Mouse (Mus musculus) liver, adult 2 months (tissue): ENCODE data around the gene Tcf25. TPM values are rescaled to one million over a fixed set of nuclear protein-coding genes. Genes with fewer than 3 reads are reported as not detected.

Source experiments
- DNase-seq: peaks from one replicate; pipeline ENCODE4 v3.0.0-alpha.2; 2011; ENCODE audit warnings: low read depth, low spot score; ENCODE audit errors: extremely low read depth
- H3K27ac ChIP-seq: fragments of 200-500 bp; replicated peaks from 2 replicates; pipeline ENCODE4 v1.5.1; 2012; ENCODE audit warnings: low read depth, mild to moderate bottlenecking, control low read depth, inconsistent platforms, low read length; ENCODE audit not compliant: insufficient read depth
- H3K27me3 ChIP-seq: fragments of 200-500 bp; 2 replicates; pipeline ENCODE4 v1.6.1; 2012; ENCODE audit warnings: mild to moderate bottlenecking, moderate library complexity, low read length, inconsistent platforms; ENCODE audit not compliant: control insufficient read depth, insufficient read depth
- H3K36me3 ChIP-seq: fragments of 200-500 bp; 2 replicates; pipeline ENCODE4 v1.6.1; 2012; ENCODE audit warnings: low read length, inconsistent platforms; ENCODE audit not compliant: control insufficient read depth, insufficient read depth
- H3K4me1 ChIP-seq: fragments of 200-500 bp; 2 replicates; pipeline ENCODE4 v1.6.1; 2011; ENCODE audit warnings: low read length; ENCODE audit not compliant: control insufficient read depth, insufficient read depth
- H3K4me3 ChIP-seq: fragments of 200-500 bp; 2 replicates; pipeline ENCODE4 v1.5.1; 2011; ENCODE audit warnings: low read depth, mild to moderate bottlenecking, control low read depth, low read length, moderate library complexity; ENCODE audit not compliant: insufficient read depth
- H3K79me2 ChIP-seq: fragments of 200-500 bp; 2 replicates; pipeline ENCODE4 v1.6.1; 2012; ENCODE audit warnings: inconsistent platforms, mild to moderate bottlenecking, low read length, moderate library complexity; ENCODE audit not compliant: control insufficient read depth, insufficient read depth
- H3K9ac ChIP-seq: fragments of 200-500 bp; 2 replicates; pipeline ENCODE4 v1.6.1; 2012; ENCODE audit warnings: low read depth, mild to moderate bottlenecking, control low read depth, inconsistent platforms, low read length
- CTCF ChIP-seq: fragments of 200-500 bp; IDR thresholded peaks from 2 replicates; pipeline ENCODE4 v1.5.1; 2011; ENCODE audit warnings: low read depth, low read length, control low read depth
- POLR2A ChIP-seq: fragments of 200-500 bp; IDR thresholded peaks from 2 replicates; pipeline ENCODE4 v1.6.1; 2011; ENCODE audit warnings: low read length, control low read depth; ENCODE audit not compliant: insufficient read depth; ENCODE audit errors: extremely low read depth
- WGBS: fragments of 180-500 bp; shearing (Covaris S2); methylation state at CpG from one replicate; pipeline ENCODE4 v1.1.7; 2018; 5-methylcytosine and 5-hydroxymethylcytosine counted together
- polyA plus RNA-seq: library from polyadenylated mRNA; depleted of rRNA; stranded (reverse); fragments of >200 nt; gene quantifications from 2 replicates; pipeline ENCODE4 v1.2.3, GENCODE M21; 2012
- total RNA-seq: library from RNA; depleted of rRNA; stranded (reverse); fragments of >200 nt; gene quantifications from 2 replicates; pipeline ENCODE4 v1.2.3, GENCODE M21; 2014

Gene Tcf25
- total and polyA plus RNA-seq, 2 experiments: 86.7 to 117 TPM

GRCm38 (mm10) chr8:123352786-123353185 lies 20.8 kb upstream of the Tcf25 start:
- WGBS: 51% methylated on average over 13 of the region's 13 CpGs
- no peaks in the 10 kb centered on the region for H3K27me3 ChIP-seq
- H3K36me3 ChIP-seq: no peaks in the 10 kb centered on the region
- no peak for TF ChIP-seq POLR2A
- TF ChIP-seq CTCF: peak; percentile 53; the same call in 1 of the 2 replicates
- no peak for DNase-seq
- H3K79me2 ChIP-seq: no peaks in the 10 kb centered on the region
- no peak overlapping the region for H3K4me3 ChIP-seq
- H3K27ac ChIP-seq: no peak overlapping the region
- no peak overlapping the region for H3K9ac ChIP-seq
- H3K4me1 ChIP-seq: no peaks in the 10 kb centered on the region

GRCm38 (mm10) chr8:123353216-123353615 lies 20.3 kb upstream of the Tcf25 start:
- no peaks in the 10 kb centered on the region for H3K79me2 ChIP-seq
- H3K9ac ChIP-seq: no peak overlapping the region
- H3K36me3 ChIP-seq: no peaks in the 10 kb centered on the region
- no peak for DNase-seq
- no peaks in the 10 kb centered on the region for H3K4me1 ChIP-seq
- TF ChIP-seq POLR2A: no peak
- TF ChIP-seq CTCF: no peak
- no peaks in the 10 kb centered on the region for H3K27me3 ChIP-seq
- no peak overlapping the region for H3K27ac ChIP-seq
- WGBS: 74% methylated on average over 11 of the region's 11 CpGs
- H3K4me3 ChIP-seq: no peak overlapping the region

GRCm38 (mm10) chr8:123361082-123361739 lies 12.3 kb upstream of the Tcf25 start:
- peak; percentile 67 for DNase-seq
- Histone ChIP-seq H3K4me3 (no peak overlapping the region), H3K27me3 (no peaks in the 10 kb centered on the region), H3K4me1 (no peaks in the 10 kb centered on the region), H3K9ac (no peak overlapping the region), H3K79me2 (no peaks in the 10 kb centered on the region), H3K36me3 (no peaks in the 10 kb centered on the region), H3K27ac (no peak overlapping the region)
- 55% methylated on average over 12 of the region's 12 CpGs for WGBS
- TF ChIP-seq CTCF: peak; percentile 91
- no peak for TF ChIP-seq POLR2A

- H3K27ac ChIP-seq: peak overlapping the region; percentile 89
- peak overlapping the region; percentile 86 for H3K4me3 ChIP-seq
- 1% methylated on average over 19 of the region's 20 CpGs for WGBS
- H3K9ac ChIP-seq: peak overlapping the region; percentile 90
- H3K79me2 ChIP-seq: peaks cover 13% of the 10 kb centered on the region; the same call in 1 of the 2 replicates
- DNase-seq: peak; percentile 65
- TF ChIP-seq CTCF: no peak
- 0 out of 2 replicates have a peak, but pooled peaks have one; percentile 48 for TF ChIP-seq POLR2A
- H3K27me3 ChIP-seq: no peaks in the 10 kb centered on the region
- H3K4me1 ChIP-seq: peaks cover 11% of the 10 kb centered on the region; the same call in 1 of the 2 replicates
- no peaks in the 10 kb centered on the region for H3K36me3 ChIP-seq
Measured at GRCm38 (mm10) chr8:123374239-123374578, 656 bp downstream of the Tcf25 start.

- H3K36me3 ChIP-seq: no peaks in the 10 kb centered on the region
- 79% methylated on average over 10 of the region's 10 CpGs for WGBS
- H3K9ac ChIP-seq: no peak overlapping the region
- no peak overlapping the region for H3K4me3 ChIP-seq
- H3K27ac ChIP-seq: no peak overlapping the region
- H3K79me2 ChIP-seq: peaks cover 17% of the 10 kb centered on the region; the same call in 1 of the 2 replicates
- no peaks in the 10 kb centered on the region for H3K27me3 ChIP-seq
- TF ChIP-seq POLR2A (no peak), CTCF (no peak)
- no peak for DNase-seq
- peaks cover 11% of the 10 kb centered on the region; the same call in 1 of the 2 replicates for H3K4me1 ChIP-seq
Measured at GRCm38 (mm10) chr8:123375701-123376100, 2.1 kb downstream of the Tcf25 start.

DNA sequence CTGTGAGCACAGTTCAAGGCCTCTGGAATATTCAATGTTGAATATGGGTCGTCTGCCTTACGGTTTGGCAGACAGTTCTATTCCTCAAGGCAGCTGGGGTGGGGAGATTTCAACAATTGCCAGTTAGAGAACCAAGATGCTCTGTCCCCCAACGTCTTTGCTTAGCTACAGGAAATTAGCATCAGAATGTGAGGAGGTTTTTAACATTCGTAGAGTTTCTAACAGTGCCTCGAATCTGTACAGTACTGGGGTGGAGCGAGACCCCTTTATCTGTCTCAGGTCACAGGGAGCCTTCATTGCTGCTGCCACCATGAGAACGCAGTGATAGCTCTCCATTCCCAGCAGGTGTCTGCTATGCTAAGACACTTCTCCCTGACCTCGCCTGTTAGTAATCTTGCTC lies 2.6 kb downstream of the Tcf25 start:
- no peaks in the 10 kb centered on the region for H3K36me3 ChIP-seq
- H3K9ac ChIP-seq: no peak overlapping the region
- H3K79me2 ChIP-seq: peaks cover 17% of the 10 kb centered on the region; the same call in 1 of the 2 replicates
- H3K4me3 ChIP-seq: no peak overlapping the region
- DNase-seq: no peak
- no peaks in the 10 kb centered on the region for H3K27me3 ChIP-seq
- H3K4me1 ChIP-seq: peaks cover 11% of the 10 kb centered on the region; the same call in 1 of the 2 replicates
- no peak for TF ChIP-seq POLR2A
- TF ChIP-seq CTCF: no peak
- no peak overlapping the region for H3K27ac ChIP-seq
- WGBS: 63% methylated on average over 8 of the region's 8 CpGs
